Mouse (Mus musculus) adrenal gland, postnatal 25 days (tissue): Measurements from ENCODE around the gene Zfp53. TPM values are rescaled to one million over a fixed set of nuclear protein-coding genes. Genes with fewer than 3 reads are reported as not detected.
"Not testable (repeated sequence)": the region's sequence is repeated elsewhere in the genome, so short reads cannot be mapped to it uniquely, and the experiment has no call there.

Experiments used
- DNase-seq: peaks from one replicate; pipeline ENCODE4 v3.0.0; 2021; ENCODE audit warnings: mixed read lengths
- long read RNA-seq: library from polyadenylated mRNA; stranded (forward); transcript quantifications from one replicate; pipeline ENCODE4 v2.0.0, GENCODE M21; 2021
- total RNA-seq: library from RNA; stranded (reverse); gene quantifications from 2 replicates; pipeline ENCODE4 v1.2.3, GENCODE M21; 2021

The Zfp53 gene
- total RNA-seq = 4.7 and 5.4 TPM in 2 replicates
- long read RNA-seq, partial matches to known transcripts = 0 of 5 reads
- long read RNA-seq, other reads (novel, unspliced or antisense) = 3 of 5 reads

DNA sequence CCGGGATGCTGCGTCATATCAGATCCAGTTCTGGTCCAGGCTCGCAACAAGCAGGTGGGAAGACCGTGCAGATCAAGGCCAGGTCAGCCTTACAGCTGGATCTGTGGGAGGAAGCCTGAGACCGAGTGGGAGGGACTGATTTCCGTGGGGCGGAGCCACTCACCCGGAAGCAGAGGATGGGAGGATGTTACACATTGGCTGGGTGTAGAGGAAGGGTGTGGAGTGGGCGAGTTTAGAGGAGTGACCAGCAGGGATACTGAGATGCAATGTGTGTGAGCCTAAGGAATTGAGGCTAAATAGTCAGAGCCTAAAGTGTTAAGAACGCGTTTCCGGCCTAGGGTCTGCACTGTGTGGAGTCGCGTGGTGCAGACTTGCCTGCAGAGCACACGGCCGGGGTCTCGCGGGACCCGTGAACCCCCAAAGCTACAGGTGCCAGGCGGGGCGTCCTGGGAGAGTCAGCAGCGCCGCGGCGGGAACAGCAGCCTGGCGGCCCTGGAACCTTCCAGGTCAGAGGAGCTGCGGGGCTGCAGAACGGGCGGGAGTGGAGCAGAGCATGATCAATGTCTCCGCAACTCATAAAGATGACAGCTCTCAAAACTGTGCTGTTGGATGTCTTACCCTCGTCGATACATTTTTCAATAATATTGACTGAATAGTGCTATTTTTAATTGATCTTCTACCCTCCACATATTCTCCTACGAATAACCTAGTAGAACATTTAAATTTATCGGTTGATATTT is at the start of gene Zfp53:
TSS of gene Zfp53 (plus strand) at position 239 of the 740 bp plus-strand sequence.
- peak; percentile 79 for DNase-seq

- peak; percentile 37 for DNase-seq
These were observed 39.1 kb upstream of the Zfp53 start for GRCm38 (mm10) chr17:21449669-21450068.

DNA sequence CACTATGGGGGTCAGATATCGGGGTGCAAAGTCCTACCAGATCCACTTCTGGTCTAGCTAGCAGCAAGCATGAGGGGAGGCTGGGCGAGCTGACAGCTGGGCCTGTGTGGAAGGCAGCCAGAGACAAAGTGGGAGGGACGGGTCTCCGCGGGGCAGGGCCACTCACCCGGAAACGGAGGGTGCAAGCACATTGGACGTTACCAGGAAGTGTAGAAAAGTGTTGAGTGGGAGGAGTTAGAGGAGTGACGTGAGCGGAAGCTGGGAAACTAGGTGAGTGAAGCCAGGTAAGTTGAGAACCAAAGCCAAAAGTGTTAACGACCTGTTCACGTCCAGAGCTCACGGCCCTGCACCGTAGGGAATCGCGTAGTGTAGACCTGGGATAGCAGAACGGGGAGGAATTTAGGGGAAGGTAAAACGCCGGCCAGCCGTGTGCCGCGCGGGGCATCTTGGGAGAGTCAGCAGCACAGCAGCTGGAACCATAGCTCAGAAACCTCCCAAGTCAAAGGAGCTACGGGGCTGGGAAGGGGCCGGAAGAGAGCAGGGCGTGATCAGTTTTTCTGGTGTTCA is 38.6 kb upstream of the Zfp53 start, which contains the start of gene Zfp51:
TSS of gene Zfp51 (plus strand) at position 237 of the 567 bp plus-strand sequence.
- DNase-seq = peak; percentile 87

- no peak for DNase-seq
These were observed 25.2 kb upstream of the Zfp53 start for GRCm38 (mm10) chr17:21463550-21463949.

GRCm38 (mm10) chr17:21472032-21472652 is 16.7 kb upstream of the Zfp53 start:
- DNase-seq = no peak

GRCm38 (mm10) chr17:21472653-21473307 is 16.0 kb upstream of the Zfp53 start:
- DNase-seq = no peak

GRCm38 (mm10) chr17:21473362-21474190 is 15.2 kb upstream of the Zfp53 start:
- no peak for DNase-seq

GRCm38 (mm10) chr17:21474729-21475128 is 14.1 kb upstream of the Zfp53 start:
- not testable (repeated sequence) for DNase-seq

- DNase-seq = not testable (repeated sequence)
These were observed 13.5 kb upstream of the Zfp53 start for GRCm38 (mm10) chr17:21475290-21475689.

GRCm38 (mm10) chr17:21476351-21476750 is 12.4 kb upstream of the Zfp53 start:
- DNase-seq = not testable (repeated sequence)

DNA sequence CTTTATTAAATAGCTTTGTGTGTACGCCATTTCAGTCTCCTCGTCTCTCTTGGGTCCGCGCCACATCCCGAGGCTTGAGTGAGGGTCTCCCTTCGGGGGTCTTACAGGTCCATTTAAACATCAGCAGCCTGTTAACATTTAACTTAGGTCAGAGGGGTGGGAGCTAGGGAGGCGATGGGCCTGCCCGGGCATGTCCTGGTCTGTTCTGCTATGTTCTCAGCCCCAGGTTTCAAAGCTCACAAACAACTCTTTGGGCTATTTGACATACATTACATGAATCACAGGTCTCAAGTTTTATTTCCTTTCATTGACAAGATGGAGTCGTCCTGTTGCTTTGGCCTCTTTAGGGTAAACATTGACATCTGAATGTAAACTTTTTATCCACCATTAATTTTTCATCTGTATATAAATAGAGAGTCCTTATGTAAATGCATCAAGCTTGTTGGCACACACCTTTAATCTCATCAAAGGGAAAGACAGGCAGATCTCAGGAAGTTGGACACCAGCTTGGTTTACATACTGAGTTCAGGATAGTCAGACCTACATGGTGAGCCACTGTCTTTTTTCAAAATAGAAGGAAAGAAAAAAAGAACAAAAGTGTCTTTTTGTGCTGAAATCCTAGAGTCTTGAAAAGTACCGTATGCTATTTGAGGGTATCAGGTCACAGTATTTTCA is 10.6 kb upstream of the Zfp53 start:
- not testable (repeated sequence) for DNase-seq

GRCm38 (mm10) chr17:21489500-21490001 is 753 bp downstream of the Zfp53 start:
- no peak for DNase-seq

GRCm38 (mm10) chr17:21501365-21501764 is 12.6 kb downstream of the Zfp53 start:
- no peak for DNase-seq

DNA sequence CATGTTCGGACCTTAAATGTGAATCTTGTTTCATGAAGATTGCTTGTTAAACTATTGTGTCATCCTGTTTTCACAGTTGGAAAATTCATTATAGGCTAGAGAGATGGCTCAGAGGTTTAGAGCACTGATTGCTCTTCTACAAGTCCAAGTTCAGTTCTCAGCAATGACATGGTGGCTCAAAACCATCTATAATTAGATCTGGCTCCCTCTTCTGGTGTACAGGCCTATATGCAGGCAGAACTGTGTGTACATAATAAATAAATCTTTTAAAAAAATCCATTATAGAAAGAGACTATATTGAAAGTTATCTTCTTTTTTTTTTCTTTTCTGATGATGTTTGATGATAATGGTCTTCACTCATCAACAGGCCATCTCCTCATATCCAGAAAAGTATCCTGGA is 15.7 kb downstream of the Zfp53 start:
- no peak for DNase-seq

DNA sequence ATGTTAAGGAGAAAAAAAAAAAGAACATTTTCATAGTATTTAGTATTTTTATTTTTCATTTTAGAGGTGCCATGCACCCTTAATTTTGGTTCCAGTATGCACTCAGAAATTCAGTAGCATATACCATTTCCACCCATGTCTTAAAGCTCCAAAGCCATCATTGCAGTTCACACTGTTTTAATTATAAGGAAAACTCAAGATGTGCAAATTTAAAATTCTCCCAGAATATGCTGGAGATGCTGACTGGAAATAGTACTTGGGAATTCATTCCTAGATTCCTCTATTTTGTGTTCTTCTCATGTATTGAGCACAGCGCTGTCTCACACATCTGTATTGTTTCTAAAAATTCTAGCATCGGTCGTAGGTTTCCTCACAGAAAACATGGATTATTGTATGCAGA is 17.5 kb downstream of the Zfp53 start:
- no peak for DNase-seq

GRCm38 (mm10) chr17:21509756-21510155 is 21.0 kb downstream of the Zfp53 start:
- no peak for DNase-seq

- peak; percentile 29 for DNase-seq
These were observed 26.8 kb downstream of the Zfp53 start for GRCm38 (mm10) chr17:21515403-21516105.

DNA sequence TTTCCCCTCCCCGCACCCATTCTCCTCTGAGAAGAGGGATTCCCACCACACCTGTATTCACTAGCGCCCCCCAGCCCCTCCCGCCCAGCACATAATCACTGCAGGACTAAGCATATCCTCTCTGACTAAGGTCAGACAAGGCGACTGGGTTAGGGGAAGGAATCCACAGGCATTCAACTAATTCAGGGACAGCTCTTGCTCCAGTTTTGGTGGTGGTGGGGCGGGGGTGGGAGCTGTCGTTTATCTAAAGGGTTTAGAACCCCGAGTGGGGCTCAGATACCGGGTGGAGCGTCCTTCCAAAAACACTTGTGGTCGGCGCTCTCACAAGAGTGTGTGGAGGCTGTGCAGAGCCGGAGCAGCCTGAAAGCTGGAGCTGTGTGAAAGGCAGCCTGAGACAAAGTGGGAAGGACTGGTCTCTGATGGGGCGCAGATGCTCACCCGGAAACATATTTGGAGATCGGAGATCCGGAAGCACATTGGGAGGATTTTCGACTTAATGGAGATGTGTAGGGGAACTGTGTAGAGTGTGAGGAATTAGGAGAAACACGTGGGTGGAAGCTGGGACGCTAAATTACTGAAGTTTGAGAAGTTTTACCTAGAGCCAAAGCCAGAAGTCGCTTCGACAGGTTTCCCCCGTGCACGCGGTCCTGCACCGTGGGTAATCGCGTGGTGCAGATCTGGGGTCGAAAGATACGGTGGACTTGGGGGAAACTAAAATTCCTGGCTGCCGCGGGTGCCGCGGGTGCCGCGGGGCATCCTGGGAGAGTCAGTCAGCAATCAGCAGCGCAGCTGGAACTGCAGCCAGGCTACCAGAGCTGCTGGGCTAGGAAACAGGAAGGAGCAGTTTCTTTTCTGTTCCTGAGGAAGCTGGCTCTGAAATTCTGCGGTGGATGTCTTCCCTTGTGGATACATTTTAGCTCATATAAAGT is 27.7 kb downstream of the Zfp53 start:
- DNase-seq = peak; percentile 74

GRCm38 (mm10) chr17:21517130-21517671 is 28.4 kb downstream of the Zfp53 start:
- DNase-seq = no peak
